In genomic region chr6:83162701-83163100, GRCm38 (mm10) we compare ENCODE assay signal across 8 mouse cellular contexts. TPM values are rescaled to one million over a fixed set of nuclear protein-coding genes. Genes with fewer than 3 reads are reported as not detected.
DNase-seq lines count a peak whose midpoint lies in the region; ATAC-seq lines count a peak whose summit lies in the region.

No protein-coding gene starts in this region.

- H3K27me3 ChIP-seq in embryonic facial prominence, embryonic 10.5 days (replicated peaks; ENCODE audit: low read depth, poor library complexity, severe bottlenecking) = peaks cover 34% of the 10 kb centered on the region

- H3K4me1 ChIP-seq in embryonic facial prominence, embryonic 10.5 days = peaks cover 40% of the 10 kb centered on the region

- intact Hi-C loops in heart, postnatal 10 days (cut with DNase I) = loop anchor here (5.0 kb wide), 1 partner anchor 105 kb away; no protein-coding TSS in a partner anchor

- under 1% methylated on average over 8 of the region's 8 CpGs for WGBS in embryonic facial prominence, embryonic 10.5 days

- H3K27ac ChIP-seq in embryonic facial prominence, embryonic 10.5 days (replicated peaks) = no peak overlapping the region

- DNase-seq in cerebellum, adult 11 months = peak; percentile 78
- DNase-seq in adrenal gland, adult 8-10 months = peak; percentile 51
- DNase-seq in embryonic facial prominence, embryonic 10.5 days (ENCODE audit: low spot score) = peak; percentile 77
- DNase-seq in heart, postnatal 10 days = peak; percentile 55 to 75
- DNase-seq in kidney, postnatal 36 days = peak; percentile 78 to 89
- DNase-seq in spleen, adult 12 weeks (ENCODE audit: low spot score) = peak; percentile 17

- no peaks in the 10 kb centered on the region for H3K9me3 ChIP-seq in embryonic facial prominence, embryonic 10.5 days

- H3K4me3 ChIP-seq in embryonic facial prominence, embryonic 10.5 days = peak overlapping the region; percentile 54

- no peaks in the 10 kb centered on the region for H3K36me3 ChIP-seq in embryonic facial prominence, embryonic 10.5 days (replicated peaks)

- ATAC-seq in cerebellum, adult (ENCODE audit: insufficient number of reproducible peaks, low FRiP score, low TSS enrichment) = no peak
- ATAC-seq in megakaryocyte, adult 5-6 weeks (ENCODE audit: poor library complexity, severe bottlenecking) = peak; percentile 39

RNA-seq across cellular contexts. Expression of gene Dctn1, which starts 3.0 kb away (rescaled TPM):
- 100 to 1,000 TPM; 145 to 192 (median 162) TPM for total RNA-seq in adrenal gland, adult 8-10 months (2022)
- 112 and 116 TPM in 2 replicates for polyA plus RNA-seq in embryonic facial prominence, embryonic 10.5 days (2016; fragmentation: Nextera tagmentation; extraction: Ambion mirVana)
- 100 to 1,000 TPM; 121 to 127 TPM for total RNA-seq in heart, postnatal 10 days (2021)
- total RNA-seq in megakaryocyte, adult 5-6 weeks (2015) = 30.6 and 38.8 TPM in 2 replicates
- total RNA-seq in megakaryocyte, adult 5-6 weeks (2017) = 41.0 and 61.7 TPM in 2 replicates

RNA-seq across cellular contexts. Expression of gene 1700003E16Rik, which starts 6.5 kb away (rescaled TPM):
- 1 to 10 TPM; 1.2 to 2.6 (median 1.9) TPM for total RNA-seq in adrenal gland, adult 8-10 months (2022)
- polyA plus RNA-seq in embryonic facial prominence, embryonic 10.5 days (2016; fragmentation: Nextera tagmentation; extraction: Ambion mirVana) = 1.3 and 2.1 TPM in 2 replicates
- under 1 TPM in 1 of 2 experiments, not detected in 1; 0.12 TPM for total RNA-seq in heart, postnatal 10 days (2021)
- total RNA-seq in megakaryocyte, adult 5-6 weeks (2015) = not detected in 2 replicates
- total RNA-seq in megakaryocyte, adult 5-6 weeks (2017) = not detected in 2 replicates

RNA-seq across cellular contexts. Expression of gene Wdr54, which starts 6.5 kb away (rescaled TPM):
- total RNA-seq in adrenal gland, adult 8-10 months (2022) = 1 to 10 TPM; 3.2 to 6.3 (median 5.3) TPM
- 10.2 and 11.2 TPM in 2 replicates for polyA plus RNA-seq in embryonic facial prominence, embryonic 10.5 days (2016; fragmentation: Nextera tagmentation; extraction: Ambion mirVana)
- 1 to 10 TPM; 1.7 to 1.8 TPM for total RNA-seq in heart, postnatal 10 days (2021)
- not detected in 2 replicates for total RNA-seq in megakaryocyte, adult 5-6 weeks (2015)
- total RNA-seq in megakaryocyte, adult 5-6 weeks (2017) = 0.88 TPM in 1 of 2 replicates, not detected in the other

RNA-seq across cellular contexts. Expression of gene Rtkn, which starts 27.4 kb away (rescaled TPM):
- total RNA-seq in adrenal gland, adult 8-10 months (2022) = 10 to 100 TPM; 16.4 to 34.0 (median 19.9) TPM
- polyA plus RNA-seq in embryonic facial prominence, embryonic 10.5 days (2016; fragmentation: Nextera tagmentation; extraction: Ambion mirVana) = 38.2 and 39.0 TPM in 2 replicates
- total RNA-seq in heart, postnatal 10 days (2021) = 10 to 100 TPM; 10.7 to 11.7 TPM
- total RNA-seq in megakaryocyte, adult 5-6 weeks (2015) = 0.52 and 0.67 TPM in 2 replicates
- 0.29 and 1.2 TPM in 2 replicates for total RNA-seq in megakaryocyte, adult 5-6 weeks (2017)

RNA-seq across cellular contexts. Expression of gene Ino80b, which starts 37.5 kb away (rescaled TPM):
- 10 to 100 TPM; 24.9 to 32.3 (median 28.0) TPM for total RNA-seq in adrenal gland, adult 8-10 months (2022)
- polyA plus RNA-seq in embryonic facial prominence, embryonic 10.5 days (2016; fragmentation: Nextera tagmentation; extraction: Ambion mirVana) = 18.6 and 20.2 TPM in 2 replicates
- total RNA-seq in heart, postnatal 10 days (2021) = 10 to 100 TPM; 14.6 to 17.6 TPM
- total RNA-seq in megakaryocyte, adult 5-6 weeks (2015) = 18.8 and 19.6 TPM in 2 replicates
- total RNA-seq in megakaryocyte, adult 5-6 weeks (2017) = 26.0 and 36.2 TPM in 2 replicates

Comparison
In these comparisons a context has a peak if more than half of its experiments do, and no peak if none do; other contexts are left out.
1. DNase-seq: peak in every context shown above with its lines; median percentile 84 in kidney, postnatal 36 days; 78 in cerebellum, adult 11 months; 77 in embryonic facial prominence, embryonic 10.5 days; 65 in heart, postnatal 10 days; 51 in adrenal gland, adult 8-10 months; 17 in spleen, adult 12 weeks.